Mouse (Mus musculus) left cerebral cortex, postnatal 36 days (tissue): ENCODE data around the gene Ildr1. TPM values are rescaled to one million over a fixed set of nuclear protein-coding genes. Genes with fewer than 3 reads are reported as not detected.

Source experiments
- DNase-seq, 2 experiments: peaks; one replicate each; pipeline ENCODE4 v3.0.0; 2021 to 2022; ENCODE audit warnings: low spot score in 2 of 2, mixed read lengths in 1 of 2
- intact Hi-C: fragments of 180-260 bp; cut with DNase I; formaldehyde crosslinking; loops from one replicate; pipeline ENCODE4 v1.15.1; 2025
- total RNA-seq, 2 experiments: library from RNA; stranded (reverse); gene quantifications; 2 replicates each; pipeline ENCODE4 v1.2.3; 2021

Ildr1 gene
- total RNA-seq, 2 experiments from 2014 or later, result 0.25 to 0.43 TPM

- intact Hi-C loops, result no loop called here
- DNase-seq, result no peak
These were observed 54.0 kb downstream of the Ildr1 start for GRCm38 (mm10) chr16:36747767-36748166.

DNA sequence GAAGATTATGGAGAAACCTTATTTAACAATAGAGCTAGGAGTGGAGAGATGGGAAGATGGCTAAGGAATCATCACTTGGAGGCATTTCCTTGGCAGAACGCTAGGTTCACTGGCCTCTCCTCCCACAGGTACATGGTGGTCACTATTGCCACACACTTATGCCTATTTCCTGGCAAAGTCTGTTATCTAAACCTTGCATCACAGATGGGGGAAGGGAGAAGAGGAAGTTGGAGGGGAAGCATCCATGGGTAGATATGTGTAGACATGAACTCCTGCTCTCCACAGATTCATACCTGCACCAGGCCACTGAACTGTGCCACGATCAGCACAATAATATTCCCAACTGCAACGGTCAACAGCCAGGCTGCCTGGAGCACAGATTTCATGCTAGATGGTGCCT is 58.2 kb downstream of the Ildr1 start:
- no peak for DNase-seq
- intact Hi-C loops, result no loop called here

DNA sequence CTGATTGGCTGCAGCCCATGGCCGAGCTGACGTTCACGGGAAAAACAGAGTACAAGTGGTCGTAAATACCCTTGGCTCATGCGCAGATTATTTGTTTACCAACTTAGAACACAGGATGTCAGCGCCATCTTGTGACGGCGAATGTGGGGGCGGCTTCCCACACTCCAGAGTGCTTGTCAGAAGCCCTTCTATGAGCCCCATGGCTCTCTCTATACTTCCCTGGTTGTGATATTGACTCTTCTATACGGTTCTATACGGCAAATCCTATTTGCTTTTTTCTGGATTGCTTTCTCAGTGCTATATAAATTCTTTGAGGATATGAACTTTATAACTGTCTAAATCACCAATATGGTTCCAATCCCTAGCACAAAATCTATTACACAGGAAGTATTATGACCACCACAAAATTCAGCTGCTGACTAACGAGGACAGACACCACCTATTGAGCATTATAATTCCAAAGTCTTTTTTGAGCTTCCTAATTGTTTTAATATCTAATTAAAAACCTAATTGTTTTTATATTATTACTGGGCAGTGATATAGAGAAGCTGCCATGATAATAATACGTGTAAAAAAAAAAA is 76.5 kb downstream of the Ildr1 start:
- intact Hi-C loops, result no loop called here

DNA sequence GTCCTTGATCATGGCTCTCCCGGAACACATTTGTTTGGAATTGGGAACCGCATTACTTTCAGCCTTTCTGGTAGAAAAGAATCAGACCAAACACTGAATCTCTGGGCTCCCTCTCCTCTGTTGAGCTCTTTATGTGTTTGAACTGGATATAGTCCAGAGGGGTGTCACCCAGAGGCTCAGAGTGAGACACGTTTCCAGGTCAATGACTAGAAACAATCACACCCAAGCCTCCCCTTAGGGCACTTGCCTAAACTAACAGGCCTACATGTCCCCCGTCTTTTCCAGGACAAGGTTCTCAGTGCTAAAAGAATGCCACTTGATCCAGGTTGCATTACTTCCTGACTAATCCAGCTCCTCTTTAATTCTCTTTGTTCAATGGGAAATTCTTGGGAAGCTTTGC is 77.1 kb downstream of the Ildr1 start:
- no peak for DNase-seq
- intact Hi-C loops, result no loop called here

More for the DNA sequence above, 76.5 kb downstream of the Ildr1 start:
- no peak for DNase-seq

- DNase-seq, result no peak
- intact Hi-C loops, result no loop called here
These were observed 77.5 kb downstream of the Ildr1 start for GRCm38 (mm10) chr16:36771244-36771643.

GRCm38 (mm10) chr16:36771703-36772102 is 77.9 kb downstream of the Ildr1 start:
- intact Hi-C loops, result no loop called here
- no peak for DNase-seq

GRCm38 (mm10) chr16:36772996-36773395 is 79.2 kb downstream of the Ildr1 start:
- intact Hi-C loops, result no loop called here
- DNase-seq, result no peak

- DNase-seq, result peak in 1 of 2 experiments; percentile 10
- intact Hi-C loops, result no loop called here
These were observed 81.9 kb downstream of the Ildr1 start for GRCm38 (mm10) chr16:36775658-36776057.

Other genes starting within 250 kb of the Ildr1 start
- gene Stfa3, start 238.6 kb upstream of the Ildr1 start, total RNA-seq, result not detected
- 1 to 10 TPM; 1.5 to 1.8 TPM for gene Casr, start 131.8 kb upstream of the Ildr1 start, total RNA-seq
- 1 to 10 TPM; 1.5 to 1.8 TPM for gene Cd86, start 27.9 kb upstream of the Ildr1 start, total RNA-seq
- gene Slc15a2, start 91.0 kb downstream of the Ildr1 start, total RNA-seq, result 10 to 100 TPM; 30.0 to 33.4 TPM
- 10 to 100 TPM; 38.6 to 49.6 TPM for gene Iqcb1, start 134.4 kb downstream of the Ildr1 start, total RNA-seq
- 1 to 10 TPM in 1 of 2 experiments, under 1 TPM in 1; 0.35 to 1.7 TPM for gene Eaf2, start 181.0 kb downstream of the Ildr1 start, total RNA-seq
- gene Golgb1, start 181.2 kb downstream of the Ildr1 start, total RNA-seq, result 10 to 100 TPM; 66.0 to 74.9 TPM
- gene Hcls1, start 241.0 kb downstream of the Ildr1 start, total RNA-seq, result 1 to 10 TPM; 3.9 TPM